Mouse (Mus musculus): ENCODE measurements around the gene Itga2b. TPM values are rescaled to one million over a fixed set of nuclear protein-coding genes. Genes with fewer than 3 reads are reported as not detected.

The Itga2b gene
- polyA plus RNA-seq, 1 experiment from 2014 or later: 7.1 TPM

DNA sequence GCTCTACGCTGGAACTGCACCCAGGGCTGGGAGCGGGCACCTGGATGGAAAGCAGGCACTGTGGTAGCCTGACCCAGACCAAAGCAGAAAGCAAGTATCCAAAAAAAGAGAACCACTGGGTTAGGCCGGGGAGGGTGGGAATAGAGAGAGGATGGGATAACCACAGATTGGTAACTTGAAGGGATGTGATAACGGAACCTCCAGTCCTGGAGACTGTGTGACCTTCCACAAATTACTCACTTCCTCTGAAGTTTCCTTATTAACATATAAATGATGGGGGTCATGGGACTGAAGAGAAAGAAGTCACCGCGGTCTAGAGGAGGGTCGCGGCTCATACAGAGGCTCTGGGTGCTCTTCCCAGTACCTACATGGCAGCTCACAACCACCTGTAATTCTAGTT lies 29.7 kb downstream of the Itga2b start:
- peaks cover 29% of the 10 kb centered on the region for H3K27me3 ChIP-seq
- H3K4me1 ChIP-seq: peaks cover 42% of the 10 kb centered on the region
- H3K4me3 ChIP-seq: no peak overlapping the region
- WGBS: 91% methylated on average over 8 of the region's 8 CpGs
- ATAC-seq (ENCODE audit: low FRiP score, low read depth): no peak
- no peak overlapping the region for H3K4me2 ChIP-seq (replicated peaks)
- no peak overlapping the region for H3K27ac ChIP-seq (replicated peaks)
- H3K9ac ChIP-seq (replicated peaks): no peak overlapping the region
- H3K36me3 ChIP-seq: peaks cover 81% of the 10 kb centered on the region
- H3K9me3 ChIP-seq: no peaks in the 10 kb centered on the region

DNA sequence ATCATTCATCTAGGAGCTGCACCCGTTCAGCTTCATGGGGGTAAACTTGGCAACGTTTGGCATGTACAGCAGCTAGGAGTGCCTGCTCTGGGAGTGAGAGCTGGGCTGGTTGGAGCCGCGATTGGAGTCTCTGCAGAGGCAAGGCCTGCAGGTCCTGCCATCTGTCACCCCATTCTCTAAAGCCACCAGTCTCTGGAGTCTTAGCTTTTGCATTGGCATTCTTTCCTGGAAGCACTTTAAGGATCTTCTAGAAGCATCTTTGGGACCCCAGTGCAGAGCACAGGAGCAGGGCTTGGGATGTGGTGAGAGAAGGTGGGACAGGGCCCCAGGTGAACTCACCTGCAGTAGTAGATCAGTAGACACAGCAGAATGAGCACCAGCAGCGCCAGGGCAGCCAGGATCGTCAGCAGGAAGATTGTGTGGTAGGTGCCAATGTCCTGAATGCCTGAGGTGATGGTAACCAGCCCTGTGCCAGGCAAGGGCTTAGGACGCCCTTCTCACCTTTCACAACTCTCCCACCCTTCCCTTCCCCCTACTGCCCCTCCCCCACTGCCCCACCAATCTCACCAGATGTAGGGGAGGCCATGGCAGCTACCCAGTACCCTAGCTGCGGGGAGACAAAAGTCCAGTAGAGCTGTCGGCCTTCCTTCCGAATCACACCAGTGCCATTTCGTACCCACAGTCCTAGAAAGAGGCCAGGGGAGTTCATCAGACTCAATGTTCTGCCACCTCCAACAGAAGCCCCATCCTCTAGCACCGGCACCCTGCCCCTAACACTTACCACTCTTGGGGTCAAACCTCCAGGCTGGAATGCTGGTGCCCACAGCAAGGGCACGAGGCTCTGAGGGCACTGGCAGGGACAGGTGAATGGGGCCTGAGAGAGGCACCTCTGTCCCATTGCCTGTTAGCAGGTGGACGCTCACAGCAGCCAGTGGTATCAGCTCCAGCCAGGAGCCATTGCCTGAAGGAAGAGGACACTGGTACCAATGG lies 30.5 kb downstream of the Itga2b start:
- peaks cover 33% of the 10 kb centered on the region for H3K4me1 ChIP-seq
- no peaks in the 10 kb centered on the region for H3K9me3 ChIP-seq
- H3K36me3 ChIP-seq: peaks cover 88% of the 10 kb centered on the region
- WGBS: 80% methylated on average over 14 of the region's 14 CpGs
- peaks cover 29% of the 10 kb centered on the region for H3K27me3 ChIP-seq
- H3K4me3 ChIP-seq: no peak overlapping the region
- ATAC-seq (ENCODE audit: low FRiP score, low read depth): no peak
- H3K9ac ChIP-seq (replicated peaks): no peak overlapping the region
- H3K27ac ChIP-seq (replicated peaks): no peak overlapping the region
- H3K4me2 ChIP-seq (replicated peaks): no peak overlapping the region

DNA sequence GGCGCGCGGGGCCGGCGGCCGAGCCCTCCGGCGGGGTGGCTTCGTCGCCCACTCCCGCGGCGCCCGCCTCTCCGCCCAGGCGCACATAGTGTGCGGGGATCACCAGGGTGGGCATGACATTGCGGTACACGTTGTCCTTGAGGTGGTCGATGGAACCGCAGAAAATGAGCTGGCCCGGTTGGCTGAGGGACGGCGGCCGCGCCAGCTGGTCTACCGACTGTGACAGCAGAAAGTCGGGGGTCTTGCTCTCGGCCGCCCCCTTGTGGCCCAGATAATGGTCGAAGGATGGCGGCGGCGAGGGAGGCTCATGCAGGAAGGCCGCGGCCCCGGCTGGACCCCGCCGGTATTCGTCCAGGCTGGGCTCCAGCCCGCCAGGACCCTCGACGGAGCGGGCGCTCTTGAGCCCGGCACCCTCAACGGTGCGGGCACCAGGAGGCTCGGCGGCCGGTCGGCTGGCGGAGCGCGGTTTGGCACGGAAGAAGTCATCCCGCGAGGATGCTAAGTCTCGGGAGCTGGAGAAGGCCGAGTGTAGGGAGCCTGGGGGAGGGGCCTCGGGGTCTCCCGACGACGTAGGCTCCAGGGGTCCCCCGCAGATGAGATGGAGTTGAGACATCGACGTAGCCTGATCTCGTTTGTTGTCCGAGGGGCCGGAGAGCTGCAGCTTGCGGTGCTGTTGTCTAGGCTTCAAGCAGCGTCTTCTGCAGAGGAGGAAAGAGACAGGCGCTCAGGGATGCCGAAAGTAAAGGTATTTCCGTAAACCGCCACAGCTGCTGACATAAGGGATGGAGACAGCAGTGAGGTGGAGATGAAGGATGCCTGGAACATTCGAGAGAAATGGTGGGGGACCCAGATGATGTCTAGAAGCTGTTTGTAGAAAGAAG lies 31.5 kb downstream of the Itga2b start:
- H3K36me3 ChIP-seq: peaks cover 84% of the 10 kb centered on the region
- 8% methylated on average over 74 of the region's 77 CpGs for WGBS
- peaks cover 30% of the 10 kb centered on the region for H3K27me3 ChIP-seq
- peak overlapping the region; percentile 44; the same call in 1 of the 2 replicates for H3K27ac ChIP-seq (replicated peaks)
- H3K4me3 ChIP-seq: peak overlapping the region; percentile 35
- H3K9ac ChIP-seq (replicated peaks): peak overlapping the region; percentile 39; the same call in 1 of the 2 replicates
- no peaks in the 10 kb centered on the region for H3K9me3 ChIP-seq
- H3K4me1 ChIP-seq: peaks cover 24% of the 10 kb centered on the region
- ATAC-seq (ENCODE audit: low FRiP score, low read depth): peak; percentile 45
- peak overlapping the region; percentile 57 for H3K4me2 ChIP-seq (replicated peaks)

DNA sequence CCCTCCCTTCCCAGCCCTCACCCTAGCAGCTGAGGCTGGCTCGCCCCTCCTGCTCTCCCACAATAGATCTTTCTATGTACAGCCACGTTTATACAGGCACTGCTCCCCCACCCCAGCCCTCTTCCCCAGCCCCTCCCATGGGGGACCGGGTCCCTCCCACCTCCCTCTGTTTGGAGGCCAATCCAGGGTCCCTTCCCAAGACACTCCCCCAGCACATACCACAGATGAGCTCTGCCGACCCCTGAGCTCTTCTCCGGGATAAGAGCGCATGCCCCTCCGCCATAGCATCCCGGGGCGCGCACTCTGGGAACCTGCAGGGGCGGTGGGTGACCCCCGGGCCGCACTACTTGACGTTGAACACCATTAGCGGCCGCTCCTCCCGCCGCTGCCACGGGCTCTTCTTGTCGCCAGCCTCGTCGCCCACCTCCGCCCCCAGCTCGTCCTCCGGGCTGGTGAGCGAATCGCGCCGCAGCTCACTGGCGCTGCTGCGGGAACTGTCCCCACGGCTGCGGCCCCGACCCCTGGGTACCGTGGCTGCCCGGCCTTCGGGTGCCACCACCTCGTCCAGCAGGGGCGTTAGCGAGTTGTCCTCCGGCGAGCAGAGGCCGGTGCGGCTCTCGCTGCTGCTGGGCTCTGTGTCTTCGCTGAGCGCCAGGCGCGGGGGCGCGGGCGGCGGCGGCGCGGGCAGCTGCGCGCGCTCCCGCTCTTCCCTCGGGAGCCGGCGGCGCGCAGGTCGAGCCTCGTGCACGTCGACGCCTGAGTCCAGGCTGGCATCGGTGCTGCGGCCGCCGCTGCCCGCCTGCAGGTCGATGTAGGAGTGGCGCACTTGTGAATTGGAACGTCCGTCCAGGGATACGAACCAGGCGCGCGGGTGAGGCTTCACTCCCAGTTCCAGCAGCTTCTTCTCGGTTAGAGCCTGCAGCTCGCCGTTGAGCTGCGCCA lies 32.5 kb downstream of the Itga2b start:
- Histone ChIP-seq H3K4me2 (replicated peaks) (peak overlapping the region; percentile 57), H3K4me1 (peaks cover 23% of the 10 kb centered on the region), H3K9ac (replicated peaks) (peak overlapping the region; percentile 39), H3K36me3 (peaks cover 80% of the 10 kb centered on the region), H3K27ac (replicated peaks) (peak overlapping the region; percentile 54), H3K27me3 (peaks cover 40% of the 10 kb centered on the region), H3K9me3 (no peaks in the 10 kb centered on the region), H3K4me3 (peak overlapping the region; percentile 35)
- WGBS: 3% methylated on average over 86 of the region's 87 CpGs
- ATAC-seq (ENCODE audit: low FRiP score, low read depth): peak; percentile 31

DNA sequence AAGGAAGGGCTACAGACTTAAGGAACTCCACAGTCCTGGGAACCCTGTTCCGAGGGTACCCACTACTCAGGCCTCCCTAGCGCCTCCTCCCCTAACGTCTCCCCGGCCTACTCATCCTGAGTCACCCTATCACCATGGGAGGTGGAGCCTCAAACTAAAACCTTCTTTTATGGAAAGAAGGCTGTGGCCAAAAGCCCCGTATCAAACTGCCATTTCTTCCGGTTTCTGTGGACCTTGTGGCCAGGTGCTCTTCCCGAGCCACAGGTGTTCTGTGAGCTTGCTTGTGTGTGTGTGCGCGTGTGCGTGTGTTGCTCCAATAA lies 33.5 kb downstream of the Itga2b start:
- H3K27ac ChIP-seq (replicated peaks): no peak overlapping the region
- ATAC-seq (ENCODE audit: low FRiP score, low read depth): no peak
- H3K9me3 ChIP-seq: no peaks in the 10 kb centered on the region
- peaks cover 70% of the 10 kb centered on the region for H3K36me3 ChIP-seq
- H3K9ac ChIP-seq (replicated peaks): no peak overlapping the region
- no peak overlapping the region for H3K4me2 ChIP-seq (replicated peaks)
- peaks cover 23% of the 10 kb centered on the region for H3K4me1 ChIP-seq
- WGBS: 88% methylated on average over 10 of the region's 10 CpGs
- peaks cover 40% of the 10 kb centered on the region for H3K27me3 ChIP-seq
- H3K4me3 ChIP-seq: no peak overlapping the region

DNA sequence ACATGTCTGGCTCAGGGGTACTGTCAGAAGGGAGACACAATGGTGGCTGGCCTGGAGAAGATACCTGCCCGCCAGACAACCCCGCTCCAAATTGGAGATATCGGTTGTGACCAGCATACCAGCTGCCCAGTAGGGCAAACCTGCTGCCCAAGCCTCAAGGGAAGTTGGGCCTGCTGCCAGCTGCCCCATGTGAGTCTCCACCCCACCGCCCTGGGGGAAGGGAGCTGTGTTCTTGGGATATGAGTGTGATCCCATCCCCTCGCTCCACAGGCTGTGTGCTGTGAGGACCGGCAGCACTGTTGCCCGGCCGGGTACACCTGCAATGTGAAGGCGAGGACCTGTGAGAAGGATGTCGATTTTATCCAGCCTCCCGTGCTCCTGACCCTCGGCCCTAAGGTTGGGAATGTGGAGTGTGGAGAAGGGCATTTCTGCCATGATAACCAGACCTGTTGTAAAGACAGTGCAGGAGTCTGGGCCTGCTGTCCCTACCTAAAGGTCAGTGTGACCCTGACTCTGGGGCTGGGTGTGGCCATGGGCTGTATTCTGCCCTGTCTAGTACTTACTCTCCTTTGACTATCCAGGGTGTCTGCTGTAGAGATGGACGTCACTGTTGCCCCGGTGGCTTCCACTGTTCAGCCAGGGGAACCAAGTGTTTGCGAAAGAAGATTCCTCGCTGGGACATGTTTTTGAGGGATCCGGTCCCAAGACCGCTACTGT lies 34.0 kb downstream of the Itga2b start:
- no peak overlapping the region for H3K4me3 ChIP-seq
- peaks cover 27% of the 10 kb centered on the region for H3K4me1 ChIP-seq
- no peak for ATAC-seq (ENCODE audit: low FRiP score, low read depth)
- no peak overlapping the region for H3K27ac ChIP-seq (replicated peaks)
- H3K4me2 ChIP-seq (replicated peaks): no peak overlapping the region
- peaks cover 65% of the 10 kb centered on the region for H3K36me3 ChIP-seq
- H3K9me3 ChIP-seq: no peaks in the 10 kb centered on the region
- peaks cover 40% of the 10 kb centered on the region for H3K27me3 ChIP-seq
- WGBS: 93% methylated on average over 18 of the region's 18 CpGs
- no peak overlapping the region for H3K9ac ChIP-seq (replicated peaks)

DNA sequence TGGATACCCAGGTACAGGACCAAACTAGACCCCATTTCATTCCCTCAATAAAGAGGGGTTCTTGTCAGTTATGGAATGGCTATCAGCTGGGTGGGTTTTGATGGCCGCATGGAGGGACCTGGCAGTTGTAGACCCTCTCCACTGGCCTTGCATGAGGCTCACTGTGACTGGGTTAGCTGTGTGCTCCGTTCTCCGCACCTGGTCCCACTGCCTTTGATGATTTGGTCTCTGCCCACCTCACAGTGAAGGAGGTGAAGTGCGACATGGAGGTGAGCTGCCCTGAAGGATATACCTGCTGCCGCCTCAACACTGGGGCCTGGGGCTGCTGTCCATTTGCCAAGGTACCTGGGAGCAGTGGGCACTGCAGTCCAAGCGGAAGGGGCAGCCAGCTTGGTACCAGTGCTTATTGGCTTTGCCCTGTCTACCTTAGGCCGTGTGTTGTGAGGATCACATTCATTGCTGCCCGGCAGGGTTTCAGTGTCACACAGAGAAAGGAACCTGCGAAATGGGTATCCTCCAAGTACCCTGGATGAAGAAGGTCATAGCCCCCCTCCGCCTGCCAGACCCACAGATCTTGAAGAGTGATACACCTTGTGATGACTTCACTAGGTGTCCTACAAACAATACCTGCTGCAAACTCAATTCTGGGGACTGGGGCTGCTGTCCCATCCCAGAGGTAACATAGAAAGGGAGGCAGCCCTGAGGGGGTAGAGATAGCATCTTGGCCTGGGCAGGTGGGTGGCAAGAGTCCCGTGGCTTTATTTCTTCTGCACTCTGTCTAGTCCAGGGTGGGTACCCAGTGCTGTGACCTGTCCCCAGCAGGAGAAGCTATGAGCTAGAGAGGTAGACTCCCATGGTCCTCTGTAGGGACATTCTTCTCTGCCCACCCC lies 34.9 kb downstream of the Itga2b start:
- no peak for ATAC-seq (ENCODE audit: low FRiP score, low read depth)
- 94% methylated on average over 11 of the region's 11 CpGs for WGBS

DNA sequence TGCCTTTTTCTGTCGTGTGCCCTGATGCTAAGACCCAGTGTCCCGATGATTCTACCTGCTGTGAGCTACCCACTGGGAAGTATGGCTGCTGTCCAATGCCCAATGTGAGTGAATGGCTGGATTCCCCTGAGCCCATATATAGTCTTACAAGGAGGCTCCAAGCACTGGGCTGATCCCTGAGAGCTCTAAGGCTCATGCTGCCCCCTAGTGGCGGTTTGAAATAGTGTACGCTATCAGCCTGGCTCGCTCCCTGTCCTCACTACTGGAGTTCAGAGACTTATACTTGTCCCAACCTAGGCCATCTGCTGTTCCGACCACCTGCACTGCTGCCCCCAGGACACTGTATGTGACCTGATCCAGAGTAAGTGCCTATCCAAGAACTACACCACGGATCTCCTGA lies 35.5 kb downstream of the Itga2b start:
- Histone ChIP-seq H3K4me1 (peaks cover 39% of the 10 kb centered on the region), H3K9ac (replicated peaks) (0 out of 2 replicates have a peak overlapping the region, but pooled peaks have one; percentile 6), H3K4me2 (replicated peaks) (no peak overlapping the region), H3K4me3 (no peak overlapping the region), H3K27me3 (peaks cover 29% of the 10 kb centered on the region), H3K27ac (replicated peaks) (no peak overlapping the region), H3K9me3 (no peaks in the 10 kb centered on the region), H3K36me3 (peaks cover 50% of the 10 kb centered on the region)
- peak; percentile 16; the same call in 1 of the 2 replicates for ATAC-seq (ENCODE audit: low FRiP score, low read depth)
- 10% methylated on average over 7 of the region's 7 CpGs for WGBS

More for the DNA sequence above, 34.9 kb downstream of the Itga2b start:
- 0 out of 2 replicates have a peak overlapping the region, but pooled peaks have one; percentile 6 for H3K9ac ChIP-seq (replicated peaks)
- H3K27ac ChIP-seq (replicated peaks): no peak overlapping the region
- H3K4me1 ChIP-seq: peaks cover 33% of the 10 kb centered on the region
- H3K36me3 ChIP-seq: peaks cover 56% of the 10 kb centered on the region
- H3K27me3 ChIP-seq: peaks cover 32% of the 10 kb centered on the region
- H3K9me3 ChIP-seq: no peaks in the 10 kb centered on the region
- no peak overlapping the region for H3K4me2 ChIP-seq (replicated peaks)
- H3K4me3 ChIP-seq: no peak overlapping the region

DNA sequence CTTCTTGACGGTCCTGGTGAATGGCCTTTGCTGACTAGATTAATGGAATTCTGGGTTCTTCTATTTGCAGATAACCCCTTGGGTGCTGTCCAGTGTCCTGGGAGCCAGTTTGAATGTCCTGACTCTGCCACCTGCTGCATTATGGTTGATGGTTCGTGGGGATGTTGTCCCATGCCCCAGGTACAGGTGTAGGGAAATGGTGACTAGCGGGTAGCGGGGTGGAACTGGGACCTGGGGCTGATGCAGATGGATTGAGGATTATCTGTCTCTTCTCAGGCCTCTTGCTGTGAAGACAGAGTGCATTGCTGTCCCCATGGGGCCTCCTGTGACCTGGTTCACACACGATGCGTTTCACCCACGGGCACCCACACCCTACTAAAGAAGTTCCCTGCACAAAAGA lies 36.1 kb downstream of the Itga2b start:
- 88% methylated on average over 7 of the region's 7 CpGs for WGBS
- no peaks in the 10 kb centered on the region for H3K9me3 ChIP-seq
- peaks cover 37% of the 10 kb centered on the region for H3K4me1 ChIP-seq
- peaks cover 44% of the 10 kb centered on the region for H3K36me3 ChIP-seq
- peaks cover 29% of the 10 kb centered on the region for H3K27me3 ChIP-seq
- H3K4me3 ChIP-seq: no peak overlapping the region
- ATAC-seq (ENCODE audit: low FRiP score, low read depth): no peak
- no peak overlapping the region for H3K9ac ChIP-seq (replicated peaks)
- no peak overlapping the region for H3K27ac ChIP-seq (replicated peaks)
- H3K4me2 ChIP-seq (replicated peaks): no peak overlapping the region

DNA sequence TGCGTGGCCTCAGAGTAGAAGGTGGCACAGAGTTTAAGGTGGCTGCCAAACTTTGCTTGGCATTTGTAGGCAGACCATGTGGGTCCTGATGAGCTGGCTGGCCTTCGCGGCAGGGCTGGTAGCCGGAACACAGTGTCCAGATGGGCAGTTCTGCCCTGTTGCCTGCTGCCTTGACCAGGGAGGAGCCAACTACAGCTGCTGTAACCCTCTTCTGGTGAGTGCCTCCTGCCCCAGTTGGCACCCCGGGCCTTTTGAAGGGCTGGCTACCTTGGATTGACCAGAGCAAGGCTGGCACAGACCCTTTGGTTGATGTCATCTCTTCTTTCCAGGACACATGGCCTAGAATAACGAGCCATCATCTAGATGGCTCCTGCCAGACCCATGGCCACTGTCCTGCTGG lies 37.0 kb downstream of the Itga2b start:
- no peaks in the 10 kb centered on the region for H3K9me3 ChIP-seq
- peaks cover 27% of the 10 kb centered on the region for H3K4me1 ChIP-seq
- H3K9ac ChIP-seq (replicated peaks): no peak overlapping the region; the same call in 1 of the 2 replicates
- H3K4me3 ChIP-seq: no peak overlapping the region
- ATAC-seq (ENCODE audit: low FRiP score, low read depth): no peak
- peaks cover 26% of the 10 kb centered on the region for H3K27me3 ChIP-seq
- 91% methylated on average over 6 of the region's 6 CpGs for WGBS
- H3K36me3 ChIP-seq: peaks cover 36% of the 10 kb centered on the region
- H3K27ac ChIP-seq (replicated peaks): no peak overlapping the region
- H3K4me2 ChIP-seq (replicated peaks): no peak overlapping the region

All from midbrain, embryonic 12.5 days (tissue).